Mouse (Mus musculus) erythroblast, embryonic 14.5 days (primary cell): ENCODE measurements around the gene Rnf183.

ENCODE experiments used
- GATA1 ChIP-seq: IDR thresholded peaks from 2 replicates; pipeline ENCODE4 v1.6.1; 2012; ENCODE audit warnings: low read length, inconsistent platforms, mixed read lengths
- TAL1 ChIP-seq: IDR thresholded peaks from 3 replicates; pipeline ENCODE4 v1.6.1; 2012; ENCODE audit warnings: low read length, inconsistent platforms, mixed read lengths

DNA sequence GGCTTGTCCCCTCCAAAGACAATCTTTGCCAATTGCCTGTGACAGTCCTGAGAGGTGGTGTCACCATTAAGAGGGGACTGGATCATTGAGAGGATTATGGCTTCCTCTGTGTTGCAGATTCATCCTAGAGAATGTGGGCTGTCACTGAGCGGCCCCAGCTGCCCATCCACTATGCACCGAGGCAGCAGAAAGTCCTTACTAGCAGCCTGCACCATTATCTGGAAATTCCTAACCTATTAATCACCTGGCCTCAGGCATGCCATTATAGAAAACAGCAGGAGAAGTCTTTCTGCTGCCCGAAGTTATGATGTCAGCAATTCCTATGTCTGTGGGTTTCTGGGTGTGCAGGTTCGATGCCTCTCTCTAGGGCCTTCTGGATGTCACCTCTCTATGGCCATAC lies 5.9 kb upstream of the Rnf183 start:
- TF ChIP-seq GATA1: no peak
- no peak for TF ChIP-seq TAL1
